Mouse (Mus musculus) forebrain, embryonic 13.5 days (tissue): ENCODE results near the gene Slc44a1. TPM values are rescaled to one million over a fixed set of nuclear protein-coding genes. Genes with fewer than 3 reads are reported as not detected.

ENCODE experiments used
- ATAC-seq: fragments of 200-750 bp; cut with Nextera tagmentation; 2 replicates; pipeline ENCODE4 v1.8.0; 2017
- H3K27ac ChIP-seq: fragments of 300-500 bp; sonication (generic); 2 replicates; pipeline ENCODE4 v1.5.1; 2015; ENCODE audit warnings: inconsistent platforms, mild to moderate bottlenecking, moderate library complexity
- H3K27me3 ChIP-seq: fragments of 300-500 bp; sonication (generic); 2 replicates; pipeline ENCODE4 v1.6.1; 2015; ENCODE audit warnings: mild to moderate bottlenecking, inconsistent platforms
- H3K36me3 ChIP-seq: fragments of 300-500 bp; sonication (generic); 2 replicates; pipeline ENCODE4 v1.6.1; 2015; ENCODE audit warnings: mild to moderate bottlenecking, inconsistent platforms; ENCODE audit not compliant: poor library complexity, severe bottlenecking
- H3K4me1 ChIP-seq: fragments of 300-500 bp; sonication (generic); 2 replicates; pipeline ENCODE4 v1.6.1; 2015; ENCODE audit warnings: inconsistent platforms
- H3K4me2 ChIP-seq: fragments of 300-500 bp; sonication (generic); 2 replicates; pipeline ENCODE4 v1.6.1; 2015; ENCODE audit warnings: inconsistent platforms, mild to moderate bottlenecking, moderate library complexity
- H3K4me3 ChIP-seq: fragments of 300-500 bp; sonication (generic); 2 replicates; pipeline ENCODE4 v1.5.1; 2015; ENCODE audit warnings: mild to moderate bottlenecking, inconsistent platforms
- H3K9ac ChIP-seq: fragments of 300-500 bp; sonication (generic); 2 replicates; pipeline ENCODE4 v1.6.1; 2015; ENCODE audit warnings: mild to moderate bottlenecking, inconsistent platforms
- H3K9me3 ChIP-seq: fragments of 300-500 bp; sonication (generic); replicated peaks from 2 replicates; pipeline ENCODE4 v1.6.1; 2016; ENCODE audit warnings: inconsistent platforms
- WGBS: fragments of 180-500 bp; shearing (Covaris S2); methylation state at CpG from one replicate; pipeline ENCODE4 v1.1.7; 2015; 5-methylcytosine and 5-hydroxymethylcytosine counted together
- polyA plus RNA-seq: library from polyadenylated mRNA; unstranded; fragments of >200 nt; fragmentation: Nextera tagmentation; extraction: Ambion mirVana; gene quantifications from 2 replicates; pipeline ENCODE4 v1.2.1, GENCODE M21; 2015

The Slc44a1 gene
- polyA plus RNA-seq, 1 experiment from 2014 or later, result 11.5 TPM

GRCm38 (mm10) chr4:53455885-53456284 lies 15.7 kb downstream of the Slc44a1 start:
- Histone ChIP-seq H3K9ac (no peak overlapping the region), H3K4me1 (0 out of 2 replicates have a peak, but pooled peaks cover 4% of the 10 kb centered on the region), H3K27ac (no peak overlapping the region), H3K4me2 (no peak overlapping the region), H3K4me3 (no peak overlapping the region), H3K36me3 (no peaks in the 10 kb centered on the region), H3K9me3 (no peaks in the 10 kb centered on the region), H3K27me3 (no peaks in the 10 kb centered on the region)
- ATAC-seq, result no peak
- WGBS, result 91% methylated on average over 2 of the region's 2 CpGs

GRCm38 (mm10) chr4:53456570-53456969 lies 16.4 kb downstream of the Slc44a1 start:
- ATAC-seq, result no peak
- H3K4me2 ChIP-seq, result no peak overlapping the region
- no peaks in the 10 kb centered on the region for H3K9me3 ChIP-seq
- 93% methylated on average over 6 of the region's 6 CpGs for WGBS
- H3K9ac ChIP-seq, result no peak overlapping the region
- H3K27ac ChIP-seq, result no peak overlapping the region
- no peaks in the 10 kb centered on the region for H3K36me3 ChIP-seq
- H3K4me1 ChIP-seq, result 0 out of 2 replicates have a peak, but pooled peaks cover 4% of the 10 kb centered on the region
- H3K27me3 ChIP-seq, result no peaks in the 10 kb centered on the region
- H3K4me3 ChIP-seq, result no peak overlapping the region

GRCm38 (mm10) chr4:53458503-53458902 lies 18.3 kb downstream of the Slc44a1 start:
- Histone ChIP-seq H3K9me3 (no peaks in the 10 kb centered on the region), H3K4me3 (no peak overlapping the region), H3K4me1 (no peaks in the 10 kb centered on the region), H3K27me3 (no peaks in the 10 kb centered on the region), H3K4me2 (no peak overlapping the region), H3K9ac (no peak overlapping the region), H3K36me3 (no peaks in the 10 kb centered on the region), H3K27ac (no peak overlapping the region)
- ATAC-seq, result no peak
- 94% methylated on average over 3 of the region's 3 CpGs for WGBS

GRCm38 (mm10) chr4:53459697-53460096 lies 19.5 kb downstream of the Slc44a1 start:
- H3K27ac ChIP-seq, result no peak overlapping the region
- H3K27me3 ChIP-seq, result no peaks in the 10 kb centered on the region
- no peaks in the 10 kb centered on the region for H3K36me3 ChIP-seq
- no peak overlapping the region for H3K9ac ChIP-seq
- no peak for ATAC-seq
- no peak overlapping the region for H3K4me2 ChIP-seq
- no peaks in the 10 kb centered on the region for H3K9me3 ChIP-seq
- no peaks in the 10 kb centered on the region for H3K4me1 ChIP-seq
- H3K4me3 ChIP-seq, result no peak overlapping the region
- WGBS, result 93% methylated on average over 7 of the region's 7 CpGs

GRCm38 (mm10) chr4:53461026-53461425 lies 20.8 kb downstream of the Slc44a1 start:
- Histone ChIP-seq H3K9ac (no peak overlapping the region), H3K4me1 (no peaks in the 10 kb centered on the region), H3K4me3 (no peak overlapping the region), H3K27me3 (no peaks in the 10 kb centered on the region), H3K9me3 (no peaks in the 10 kb centered on the region), H3K27ac (no peak overlapping the region), H3K4me2 (no peak overlapping the region), H3K36me3 (no peaks in the 10 kb centered on the region)
- WGBS, result 71% methylated on average over 4 of the region's 4 CpGs
- ATAC-seq, result no peak

- Histone ChIP-seq H3K4me3 (no peak overlapping the region), H3K27ac (no peak overlapping the region), H3K9me3 (no peaks in the 10 kb centered on the region), H3K36me3 (no peaks in the 10 kb centered on the region), H3K27me3 (no peaks in the 10 kb centered on the region), H3K9ac (no peak overlapping the region), H3K4me2 (no peak overlapping the region), H3K4me1 (no peaks in the 10 kb centered on the region)
- ATAC-seq, result no peak
- 86% methylated on average over 5 of the region's 5 CpGs for WGBS
Measured at GRCm38 (mm10) chr4:53462069-53462468, 21.9 kb downstream of the Slc44a1 start.

- 90% methylated on average over 18 of the region's 18 CpGs for WGBS
Measured at GRCm38 (mm10) chr4:53462505-53463251, 22.5 kb downstream of the Slc44a1 start.

GRCm38 (mm10) chr4:53465887-53466286 lies 25.7 kb downstream of the Slc44a1 start:
- ATAC-seq, result no peak
- no peaks in the 10 kb centered on the region for H3K27me3 ChIP-seq
- H3K4me2 ChIP-seq, result no peak overlapping the region
- 77% methylated on average over 1 of the region's 1 CpGs for WGBS
- no peak overlapping the region for H3K4me3 ChIP-seq
- H3K36me3 ChIP-seq, result no peaks in the 10 kb centered on the region
- H3K4me1 ChIP-seq, result no peaks in the 10 kb centered on the region
- H3K27ac ChIP-seq, result no peak overlapping the region
- no peak overlapping the region for H3K9ac ChIP-seq
- H3K9me3 ChIP-seq, result no peaks in the 10 kb centered on the region

More at GRCm38 (mm10) chr4:53462505-53463251, 22.5 kb downstream of the Slc44a1 start:
- no peak for ATAC-seq
- no peaks in the 10 kb centered on the region for H3K36me3 ChIP-seq
- no peaks in the 10 kb centered on the region for H3K27me3 ChIP-seq
- H3K4me3 ChIP-seq, result no peak overlapping the region
- no peak overlapping the region for H3K9ac ChIP-seq
- H3K27ac ChIP-seq, result no peak overlapping the region
- H3K4me1 ChIP-seq, result no peaks in the 10 kb centered on the region
- H3K4me2 ChIP-seq, result no peak overlapping the region
- H3K9me3 ChIP-seq, result no peaks in the 10 kb centered on the region

- H3K9me3 ChIP-seq, result no peaks in the 10 kb centered on the region
- H3K4me2 ChIP-seq, result no peak overlapping the region
- no peaks in the 10 kb centered on the region for H3K27me3 ChIP-seq
- ATAC-seq, result no peak
- no peak overlapping the region for H3K27ac ChIP-seq
- H3K36me3 ChIP-seq, result no peaks in the 10 kb centered on the region
- H3K4me1 ChIP-seq, result peaks cover 4% of the 10 kb centered on the region
- H3K9ac ChIP-seq, result no peak overlapping the region
- H3K4me3 ChIP-seq, result no peak overlapping the region
- 88% methylated on average over 6 of the region's 6 CpGs for WGBS
Measured at GRCm38 (mm10) chr4:53469007-53469406, 28.8 kb downstream of the Slc44a1 start.

- Histone ChIP-seq H3K4me1 (peaks cover 13% of the 10 kb centered on the region), H3K4me3 (no peak overlapping the region), H3K9me3 (no peaks in the 10 kb centered on the region), H3K36me3 (no peaks in the 10 kb centered on the region), H3K9ac (no peak overlapping the region), H3K27me3 (no peaks in the 10 kb centered on the region), H3K27ac (no peak overlapping the region), H3K4me2 (no peak overlapping the region)
- ATAC-seq, result no peak
Measured at GRCm38 (mm10) chr4:53474109-53474508, 33.9 kb downstream of the Slc44a1 start.

GRCm38 (mm10) chr4:53475230-53475952 lies 35.2 kb downstream of the Slc44a1 start:
- Histone ChIP-seq H3K9ac (no peak overlapping the region), H3K27me3 (no peaks in the 10 kb centered on the region), H3K4me3 (no peak overlapping the region), H3K27ac (no peak overlapping the region), H3K4me1 (peaks cover 13% of the 10 kb centered on the region), H3K9me3 (no peaks in the 10 kb centered on the region), H3K36me3 (no peaks in the 10 kb centered on the region), H3K4me2 (no peak overlapping the region)
- WGBS, result 83% methylated on average over 20 of the region's 20 CpGs
- ATAC-seq, result no peak

GRCm38 (mm10) chr4:53478644-53479043 lies 38.4 kb downstream of the Slc44a1 start:
- Histone ChIP-seq H3K36me3 (no peaks in the 10 kb centered on the region), H3K4me1 (peaks cover 13% of the 10 kb centered on the region)
- 79% methylated on average over 4 of the region's 4 CpGs for WGBS

More at GRCm38 (mm10) chr4:53478644-53479043, 38.4 kb downstream of the Slc44a1 start:
- H3K4me2 ChIP-seq, result no peak overlapping the region
- no peaks in the 10 kb centered on the region for H3K9me3 ChIP-seq
- H3K27me3 ChIP-seq, result no peaks in the 10 kb centered on the region
- no peak overlapping the region for H3K27ac ChIP-seq
- ATAC-seq, result no peak
- no peak overlapping the region for H3K4me3 ChIP-seq
- H3K9ac ChIP-seq, result no peak overlapping the region
